Mouse (Mus musculus) lung, postnatal 25 days (tissue): ENCODE measurements around the gene Smpdl3b.
"Not testable (repeated sequence)": the region's sequence is repeated elsewhere in the genome, so short reads cannot be mapped to it uniquely, and the experiment has no call there.

Experiments used
- DNase-seq: peaks from one replicate; pipeline ENCODE4 v3.0.0; 2022; ENCODE audit warnings: low spot score

Smpdl3b gene

GRCm38 (mm10) chr4:132756974-132757373, at the start of gene Smpdl3b:
Gene Smpdl3b, minus strand, starts transcription at chr4:132757252.
- DNase-seq: peak; percentile 80

GRCm38 (mm10) chr4:132806620-132807191, 49.7 kb upstream of the Smpdl3b start:
- DNase-seq: no peak

- no peak for DNase-seq
Measured at GRCm38 (mm10) chr4:132805599-132806197, 48.6 kb upstream of the Smpdl3b start.

GRCm38 (mm10) chr4:132805146-132805545, 48.1 kb upstream of the Smpdl3b start:
- no peak for DNase-seq

GRCm38 (mm10) chr4:132804331-132804730, 47.3 kb upstream of the Smpdl3b start:
- peak; percentile 56 for DNase-seq

- DNase-seq: no peak
Measured at GRCm38 (mm10) chr4:132803876-132804275, 46.8 kb upstream of the Smpdl3b start.

- DNase-seq: no peak
Measured at GRCm38 (mm10) chr4:132803212-132803611, 46.2 kb upstream of the Smpdl3b start.

- no peak for DNase-seq
Measured at GRCm38 (mm10) chr4:132802171-132802637, 45.2 kb upstream of the Smpdl3b start.

GRCm38 (mm10) chr4:132801176-132802077, 44.4 kb upstream of the Smpdl3b start:
- no peak for DNase-seq

GRCm38 (mm10) chr4:132799845-132800244, 42.8 kb upstream of the Smpdl3b start:
- no peak for DNase-seq

GRCm38 (mm10) chr4:132798666-132799065, 41.6 kb upstream of the Smpdl3b start:
- DNase-seq: not testable (repeated sequence)

GRCm38 (mm10) chr4:132798028-132798427, 41.0 kb upstream of the Smpdl3b start:
- DNase-seq: no peak

- DNase-seq: no peak
Measured at GRCm38 (mm10) chr4:132797461-132797860, 40.4 kb upstream of the Smpdl3b start.

- peak; percentile 84 for DNase-seq
Measured at GRCm38 (mm10) chr4:132796196-132796886, 39.3 kb upstream of the Smpdl3b start, which contains the start of gene Themis2. Gene Themis2, minus strand, starts transcription at chr4:132796387.

GRCm38 (mm10) chr4:132795171-132795570, 38.1 kb upstream of the Smpdl3b start:
- no peak for DNase-seq

- peak; percentile 69 for DNase-seq
Measured at GRCm38 (mm10) chr4:132794760-132795159, 37.7 kb upstream of the Smpdl3b start.

- DNase-seq: peak; percentile 44
Measured at GRCm38 (mm10) chr4:132794028-132794427, 37.0 kb upstream of the Smpdl3b start.

GRCm38 (mm10) chr4:132793322-132794004, 36.4 kb upstream of the Smpdl3b start:
- not testable (repeated sequence) for DNase-seq

- DNase-seq: no peak
Measured at GRCm38 (mm10) chr4:132789731-132790130, 32.7 kb upstream of the Smpdl3b start.

GRCm38 (mm10) chr4:132785228-132785627, 28.2 kb upstream of the Smpdl3b start:
- no peak for DNase-seq

- DNase-seq: no peak
Measured at GRCm38 (mm10) chr4:132783732-132784131, 26.7 kb upstream of the Smpdl3b start.
